Mouse (Mus musculus) intestine, embryonic 14.5 days (tissue): Measurements from ENCODE around the gene Atg7. TPM values are rescaled to one million over a fixed set of nuclear protein-coding genes. Genes with fewer than 3 reads are reported as not detected.
A peak's percentile ranks its signal among the peaks of the same experiment; 100 is the strongest.

ENCODE experiments used
- ATAC-seq: fragments of 200-750 bp; cut with Nextera tagmentation; replicated peaks from 2 replicates; pipeline ENCODE4 v1.8.0; 2017; ENCODE audit warnings: low read depth, moderate number of reproducible peaks, moderate TSS enrichment, moderate library complexity; ENCODE audit not compliant: low FRiP score, low TSS enrichment
- DNase-seq: peaks from one replicate; pipeline ENCODE4 v3.0.0-alpha.2; 2018; ENCODE audit warnings: low spot score
- H3K27ac ChIP-seq: fragments of 300-500 bp; sonication (generic); 2 replicates; pipeline ENCODE4 v1.5.1; 2014; ENCODE audit warnings: low read depth, mild to moderate bottlenecking, control low read depth
- H3K27me3 ChIP-seq: fragments of 300-500 bp; sonication (generic); replicated peaks from 2 replicates; pipeline ENCODE4 v1.6.1; 2014; ENCODE audit warnings: low read length, control low read depth; ENCODE audit not compliant: control insufficient read depth, insufficient read depth
- H3K36me3 ChIP-seq: fragments of 300-500 bp; sonication (generic); 2 replicates; pipeline ENCODE4 v1.6.1; 2014; ENCODE audit warnings: low read length, control low read depth; ENCODE audit not compliant: control insufficient read depth, insufficient read depth
- H3K4me1 ChIP-seq: fragments of 300-500 bp; sonication (generic); replicated peaks from 2 replicates; pipeline ENCODE4 v1.6.1; 2014; ENCODE audit warnings: low read length, control low read depth, mixed read lengths; ENCODE audit not compliant: control insufficient read depth, insufficient read depth
- H3K4me2 ChIP-seq: fragments of 300-500 bp; sonication (generic); 2 replicates; pipeline ENCODE4 v1.6.1; 2014; ENCODE audit warnings: low read length
- H3K4me3 ChIP-seq: fragments of 300-500 bp; sonication (generic); 2 replicates; pipeline ENCODE4 v1.5.1; 2014; ENCODE audit warnings: low read depth, low read length, control low read depth, mixed read lengths
- H3K9ac ChIP-seq: fragments of 300-500 bp; sonication (generic); 2 replicates; pipeline ENCODE4 v1.6.1; 2014; ENCODE audit warnings: mild to moderate bottlenecking, low read length
- H3K9me3 ChIP-seq: fragments of 300-500 bp; sonication (generic); 2 replicates; pipeline ENCODE4 v1.6.1; 2016; ENCODE audit warnings: low read length, control low read depth; ENCODE audit not compliant: control insufficient read depth
- WGBS: fragments of 180-500 bp; shearing (Covaris S2); extraction: QIAGEN DNeasy Blood & Tissue Kit; methylation state at CpG from one replicate; pipeline ENCODE4 v1.1.7; 2014; 5-methylcytosine and 5-hydroxymethylcytosine counted together
- polyA plus RNA-seq: library from polyadenylated mRNA; unstranded; fragments of >200 nt; fragmentation: Nextera tagmentation; extraction: Ambion mirVana; gene quantifications from 2 replicates; pipeline ENCODE4 v1.2.1, GENCODE M21; 2014

Gene Atg7
- polyA plus RNA-seq, 1 experiment from 2014 or later = 22.8 TPM

GRCm38 (mm10) chr6:114894548-114895106 is 251.7 kb downstream of the Atg7 start:
- H3K9ac ChIP-seq = no peak overlapping the region
- H3K4me3 ChIP-seq = no peak overlapping the region
- peaks cover 12% of the 10 kb centered on the region for H3K36me3 ChIP-seq
- 67% methylated on average over 4 of the region's 4 CpGs for WGBS
- ATAC-seq (no peak), DNase-seq (no peak)
- H3K4me1 ChIP-seq = peaks cover 48% of the 10 kb centered on the region
- H3K9me3 ChIP-seq = no peaks in the 10 kb centered on the region
- no peak overlapping the region for H3K4me2 ChIP-seq
- H3K27ac ChIP-seq = no peak overlapping the region
- H3K27me3 ChIP-seq = no peaks in the 10 kb centered on the region

- Histone ChIP-seq H3K27ac (no peak overlapping the region), H3K9ac (no peak overlapping the region), H3K27me3 (no peaks in the 10 kb centered on the region), H3K4me3 (no peak overlapping the region), H3K36me3 (peaks cover 11% of the 10 kb centered on the region), H3K9me3 (no peaks in the 10 kb centered on the region), H3K4me1 (peaks cover 53% of the 10 kb centered on the region), H3K4me2 (no peak overlapping the region)
- no peak for DNase-seq
- ATAC-seq = no peak
- WGBS = 91% methylated on average over 7 of the region's 7 CpGs
Measured at GRCm38 (mm10) chr6:114895191-114895590, 252.3 kb downstream of the Atg7 start.

- H3K4me2 ChIP-seq = no peak overlapping the region
- no peaks in the 10 kb centered on the region for H3K27me3 ChIP-seq
- WGBS = 83% methylated on average over 2 of the region's 2 CpGs
- H3K4me3 ChIP-seq = no peak overlapping the region
- no peaks in the 10 kb centered on the region for H3K9me3 ChIP-seq
- peaks cover 53% of the 10 kb centered on the region for H3K4me1 ChIP-seq
- H3K9ac ChIP-seq = no peak overlapping the region
- ATAC-seq (no peak), DNase-seq (no peak)
- H3K36me3 ChIP-seq = peaks cover 7% of the 10 kb centered on the region
- no peak overlapping the region for H3K27ac ChIP-seq
Measured at GRCm38 (mm10) chr6:114896281-114896680, 253.4 kb downstream of the Atg7 start.

- no peak for DNase-seq
- Histone ChIP-seq H3K9ac (no peak overlapping the region), H3K4me3 (no peak overlapping the region), H3K4me1 (peaks cover 49% of the 10 kb centered on the region), H3K4me2 (no peak overlapping the region), H3K9me3 (no peaks in the 10 kb centered on the region), H3K27me3 (no peaks in the 10 kb centered on the region), H3K36me3 (peaks cover 7% of the 10 kb centered on the region), H3K27ac (no peak overlapping the region)
- no peak for ATAC-seq
- 87% methylated on average over 4 of the region's 4 CpGs for WGBS
Measured at GRCm38 (mm10) chr6:114898949-114899348, 256.1 kb downstream of the Atg7 start.

DNA sequence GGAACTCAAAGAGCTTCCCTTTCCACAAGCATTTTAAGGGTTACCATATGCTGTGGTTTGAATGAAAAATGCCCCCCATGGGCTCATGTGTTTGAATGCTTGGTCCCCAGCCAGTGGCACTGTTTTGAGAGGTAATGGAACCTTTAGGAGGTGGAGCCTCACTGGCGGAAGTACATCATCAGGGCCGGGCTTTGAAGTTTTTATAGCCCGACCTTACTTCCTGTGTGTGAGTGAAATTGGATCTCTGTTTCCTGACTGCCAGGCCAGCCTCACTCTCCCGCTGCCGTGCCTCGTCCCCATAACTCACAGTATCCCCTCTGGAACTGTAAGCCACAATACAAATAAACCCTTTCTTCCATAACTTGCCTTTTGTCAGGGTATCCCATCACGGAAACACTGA is 256.8 kb downstream of the Atg7 start:
- 0 out of 2 replicates have a peak overlapping the region, but pooled peaks have one; percentile 41 for H3K27ac ChIP-seq
- 22% methylated on average over 7 of the region's 7 CpGs for WGBS
- no peaks in the 10 kb centered on the region for H3K9me3 ChIP-seq
- peaks cover 7% of the 10 kb centered on the region for H3K36me3 ChIP-seq
- peak overlapping the region; percentile 31; the same call in 1 of the 2 replicates for H3K4me2 ChIP-seq
- H3K4me3 ChIP-seq = no peak overlapping the region
- ATAC-seq = no peak
- H3K4me1 ChIP-seq = peaks cover 42% of the 10 kb centered on the region
- no peaks in the 10 kb centered on the region for H3K27me3 ChIP-seq
- DNase-seq = no peak
- no peak overlapping the region for H3K9ac ChIP-seq

GRCm38 (mm10) chr6:114900194-114900593 is 257.3 kb downstream of the Atg7 start:
- Histone ChIP-seq H3K4me2 (peak overlapping the region; percentile 31), H3K27ac (0 out of 2 replicates have a peak overlapping the region, but pooled peaks have one; percentile 41), H3K36me3 (peaks cover 7% of the 10 kb centered on the region), H3K9ac (no peak overlapping the region), H3K27me3 (no peaks in the 10 kb centered on the region), H3K4me3 (no peak overlapping the region), H3K9me3 (no peaks in the 10 kb centered on the region), H3K4me1 (peaks cover 40% of the 10 kb centered on the region)
- 41% methylated on average over 10 of the region's 10 CpGs for WGBS
- ATAC-seq (no peak), DNase-seq (no peak)

DNA sequence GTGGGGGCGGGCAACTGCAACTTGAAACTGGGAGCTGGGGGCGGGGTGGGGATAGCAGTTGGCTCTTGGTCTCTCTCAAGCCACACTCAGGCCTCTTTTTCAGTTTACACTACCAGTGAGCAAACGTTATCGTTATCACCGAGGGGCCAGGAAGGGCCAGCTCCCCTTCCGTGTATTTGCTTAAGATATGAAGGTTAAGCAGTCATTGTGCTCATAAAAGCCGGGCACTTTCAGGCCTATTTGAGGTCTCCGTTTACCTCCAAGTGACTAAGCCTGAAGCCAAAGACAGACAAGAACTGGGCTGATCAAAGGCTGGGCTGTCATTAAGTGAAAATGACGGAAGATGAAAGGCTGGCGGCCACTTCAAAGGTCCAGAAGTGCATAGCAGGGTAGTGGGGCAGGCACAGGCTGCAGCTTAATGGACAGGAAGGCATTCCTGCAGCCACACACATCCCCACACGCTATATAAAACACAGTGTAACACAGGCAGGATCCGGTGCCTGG is 258.5 kb downstream of the Atg7 start:
- no peak overlapping the region for H3K9ac ChIP-seq
- H3K27me3 ChIP-seq = no peaks in the 10 kb centered on the region
- DNase-seq = peak; percentile 90
- 4% methylated on average over 12 of the region's 12 CpGs for WGBS
- peak; percentile 83 for ATAC-seq
- 0 out of 2 replicates have a peak overlapping the region, but pooled peaks have one; percentile 9 for H3K27ac ChIP-seq
- no peak overlapping the region for H3K4me3 ChIP-seq
- peaks cover 7% of the 10 kb centered on the region for H3K36me3 ChIP-seq
- H3K4me1 ChIP-seq = peaks cover 40% of the 10 kb centered on the region
- peak overlapping the region; percentile 21 for H3K4me2 ChIP-seq
- H3K9me3 ChIP-seq = no peaks in the 10 kb centered on the region

DNA sequence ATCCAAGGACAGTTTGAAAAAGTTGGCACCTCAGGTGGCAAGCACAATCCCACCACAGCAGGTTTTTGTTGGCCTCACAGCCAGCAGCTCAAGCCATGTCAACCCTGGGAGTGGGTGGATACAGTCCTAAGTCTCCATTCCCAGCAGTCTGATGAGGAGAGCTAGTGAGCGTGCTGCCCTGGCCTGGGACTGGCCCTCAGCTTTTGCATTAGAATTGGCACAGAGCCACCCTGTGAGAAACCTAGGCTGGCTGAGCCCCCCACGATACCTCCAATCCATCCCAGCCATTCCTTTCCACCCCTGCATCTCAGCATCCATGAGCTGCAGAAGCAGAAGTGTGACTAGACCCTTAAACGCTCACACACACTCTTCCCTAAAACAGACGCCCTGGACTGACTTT is 259.0 kb downstream of the Atg7 start:
- Histone ChIP-seq H3K9ac (no peak overlapping the region), H3K36me3 (peaks cover 7% of the 10 kb centered on the region), H3K4me3 (no peak overlapping the region), H3K4me2 (peak overlapping the region; percentile 21), H3K27me3 (no peaks in the 10 kb centered on the region), H3K9me3 (no peaks in the 10 kb centered on the region), H3K4me1 (peaks cover 40% of the 10 kb centered on the region), H3K27ac (peak overlapping the region; percentile 9; the same call in 1 of the 2 replicates)
- ATAC-seq = 0 out of 2 replicates have a peak, but pooled peaks have one; percentile 29
- DNase-seq = no peak
- WGBS = 42% methylated on average over 4 of the region's 4 CpGs

DNA sequence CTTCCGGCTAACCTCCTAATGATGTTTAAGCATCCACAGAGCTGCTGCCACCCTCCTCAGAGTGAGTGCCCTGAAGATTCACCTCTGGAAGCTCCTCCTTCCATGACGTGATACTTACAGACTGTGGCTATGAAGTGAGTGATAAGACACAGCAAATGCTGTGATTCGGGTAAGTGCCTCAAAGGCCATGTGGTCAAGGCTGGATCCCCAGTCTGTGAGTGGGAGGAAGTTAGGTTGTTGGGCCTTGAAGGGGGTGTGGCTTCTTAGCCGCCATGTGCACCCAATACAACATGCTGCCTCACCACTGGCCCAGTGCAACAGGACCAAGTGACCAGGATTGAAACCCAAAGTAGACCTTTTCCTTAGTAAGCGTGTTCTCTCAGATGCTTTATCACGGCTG is 261.3 kb downstream of the Atg7 start:
- no peak overlapping the region for H3K4me2 ChIP-seq
- peaks cover 40% of the 10 kb centered on the region for H3K4me1 ChIP-seq
- no peaks in the 10 kb centered on the region for H3K27me3 ChIP-seq
- no peak for DNase-seq
- peaks cover 4% of the 10 kb centered on the region for H3K36me3 ChIP-seq
- no peaks in the 10 kb centered on the region for H3K9me3 ChIP-seq
- H3K4me3 ChIP-seq = no peak overlapping the region
- 61% methylated on average over 6 of the region's 6 CpGs for WGBS
- no peak overlapping the region for H3K27ac ChIP-seq
- no peak overlapping the region for H3K9ac ChIP-seq
- ATAC-seq = no peak
